Mouse (Mus musculus) testis, adult 2 months (tissue): ENCODE measurements at regions not wholly inside any gene's neighbourhood (a gene's known extent, or its start where the extent isn't known, plus 50 kb on each side); places are given as distances from the start of the nearest gene placed in this dataset.

Experiments used
- H3K27ac ChIP-seq: fragments of 200-500 bp; 2 replicates; pipeline ENCODE4 v1.5.1; 2012; ENCODE audit warnings: low read depth, low read length; ENCODE audit not compliant: control insufficient read depth, insufficient read depth
- H3K27me3 ChIP-seq: fragments of 200-500 bp; 2 replicates; pipeline ENCODE4 v1.6.1; 2012; ENCODE audit warnings: mild to moderate bottlenecking, low read length, moderate library complexity; ENCODE audit not compliant: control insufficient read depth, insufficient read depth
- H3K36me3 ChIP-seq: fragments of 200-500 bp; 2 replicates; pipeline ENCODE4 v1.6.1; 2012; ENCODE audit warnings: mild to moderate bottlenecking, low read length; ENCODE audit not compliant: control insufficient read depth, insufficient read depth
- H3K4me1 ChIP-seq: fragments of 200-500 bp; 2 replicates; pipeline ENCODE4 v1.6.1; 2012; ENCODE audit warnings: low read length; ENCODE audit not compliant: control insufficient read depth, insufficient read depth
- H3K4me3 ChIP-seq: fragments of 200-500 bp; 2 replicates; pipeline ENCODE4 v1.5.1; 2012; ENCODE audit warnings: low read depth, mild to moderate bottlenecking, low read length, moderate library complexity, mixed read lengths; ENCODE audit not compliant: control insufficient read depth
- CTCF ChIP-seq: fragments of 200-500 bp; IDR thresholded peaks from 2 replicates; pipeline ENCODE4 v1.5.1; 2012; ENCODE audit warnings: low read depth, mild to moderate bottlenecking, inconsistent platforms, low read length, moderate library complexity; ENCODE audit not compliant: control insufficient read depth, insufficient read depth, insufficient replicate concordance
- POLR2A ChIP-seq: fragments of 200-500 bp; IDR thresholded peaks from 2 replicates; pipeline ENCODE4 v1.6.1; 2012; ENCODE audit warnings: low read depth, mild to moderate bottlenecking, inconsistent platforms, low read length, moderate library complexity; ENCODE audit not compliant: control insufficient read depth

DNA sequence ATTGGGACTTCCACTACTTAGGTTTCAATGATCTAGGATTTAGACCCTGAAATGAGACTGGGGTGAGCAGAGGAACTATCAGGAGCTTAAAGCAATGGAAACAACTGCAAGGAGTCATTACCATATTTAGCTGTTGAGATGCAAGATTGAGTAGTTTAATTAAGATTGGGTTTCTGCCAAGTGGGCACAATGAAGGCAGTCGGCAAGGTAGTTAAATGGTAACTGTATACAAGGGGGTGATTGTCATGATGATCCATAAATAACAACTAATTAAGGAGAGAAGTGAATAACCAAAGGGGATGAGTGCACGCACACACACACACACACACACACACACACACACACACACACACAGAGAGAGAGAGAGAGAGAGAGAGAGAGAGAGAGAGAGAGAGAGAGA, 125.7 kb upstream of the Gk2 start:
- no peak overlapping the region for H3K27ac ChIP-seq
- TF ChIP-seq CTCF (no peak), POLR2A (no peak)
- H3K27me3 ChIP-seq = no peaks in the 10 kb centered on the region
- H3K4me3 ChIP-seq = no peak overlapping the region
- no peaks in the 10 kb centered on the region for H3K36me3 ChIP-seq
- H3K4me1 ChIP-seq = no peaks in the 10 kb centered on the region

DNA sequence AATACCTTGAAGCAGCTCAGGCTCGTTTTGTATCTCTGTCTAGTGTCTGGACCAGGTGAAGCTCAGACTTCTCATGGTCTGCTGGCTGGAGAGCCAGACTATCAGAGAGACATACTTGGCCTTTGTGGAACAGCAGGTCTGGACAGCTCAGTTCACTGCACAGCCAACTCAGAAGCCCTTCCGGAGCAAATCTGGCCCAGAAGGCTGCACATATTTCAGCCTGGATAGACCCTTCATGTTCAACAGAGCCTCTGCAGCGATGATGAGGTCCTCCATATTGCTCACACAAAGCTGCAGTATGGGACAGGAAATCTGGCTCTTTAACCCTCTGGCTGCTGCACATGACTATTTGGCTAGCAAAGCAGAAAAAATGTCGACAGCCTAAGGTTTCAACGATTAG, 108.7 kb upstream of the Gk2 start:
- TF ChIP-seq CTCF (no peak), POLR2A (no peak)
- H3K27ac ChIP-seq = no peak overlapping the region
- no peak overlapping the region for H3K4me3 ChIP-seq
- H3K4me1 ChIP-seq = no peaks in the 10 kb centered on the region
- H3K36me3 ChIP-seq = no peaks in the 10 kb centered on the region
- no peaks in the 10 kb centered on the region for H3K27me3 ChIP-seq

DNA sequence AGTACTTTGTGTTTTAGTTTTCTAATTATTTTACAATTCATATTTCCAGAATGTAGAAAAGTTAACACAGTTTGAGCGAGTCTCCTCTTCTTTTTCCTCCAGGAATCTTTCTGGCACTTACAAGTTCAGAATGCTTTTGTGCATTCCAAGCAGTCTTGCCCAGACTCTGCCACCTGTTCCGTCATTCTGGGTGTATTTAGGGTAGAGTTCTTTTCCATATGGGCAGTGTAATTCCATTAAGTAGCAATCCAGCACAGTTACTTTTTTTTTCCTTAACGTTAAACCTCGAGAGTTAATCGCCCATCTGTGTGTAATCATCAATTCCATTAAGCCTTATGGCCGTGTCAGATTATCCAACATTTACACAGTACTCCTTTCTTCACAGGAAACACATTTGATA, 106.9 kb upstream of the Gk2 start:
- Histone ChIP-seq H3K27ac (no peak overlapping the region), H3K36me3 (no peaks in the 10 kb centered on the region), H3K4me3 (no peak overlapping the region), H3K4me1 (no peaks in the 10 kb centered on the region), H3K27me3 (no peaks in the 10 kb centered on the region)
- TF ChIP-seq POLR2A (no peak), CTCF (no peak)

DNA sequence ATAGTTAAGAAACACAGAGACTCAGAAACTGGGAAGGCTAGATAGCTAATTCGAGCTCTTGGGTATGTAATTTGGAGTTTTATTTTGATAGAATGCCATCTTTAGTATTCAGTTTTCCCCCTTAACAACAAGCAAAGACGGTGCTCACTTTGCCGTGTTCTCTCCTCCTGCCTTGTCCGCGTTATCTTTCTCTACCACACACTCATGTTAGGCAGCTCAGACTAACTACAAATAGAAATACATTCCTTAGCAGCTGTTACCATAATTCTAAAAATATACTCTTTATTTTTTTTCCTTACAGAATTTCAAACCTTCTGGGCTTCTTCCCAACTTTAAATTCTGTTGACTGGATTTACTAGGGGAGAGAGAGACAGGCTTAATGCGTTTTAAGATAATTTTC, 97.5 kb upstream of the Gk2 start:
- no peak overlapping the region for H3K27ac ChIP-seq
- no peak overlapping the region for H3K4me3 ChIP-seq
- H3K36me3 ChIP-seq = no peaks in the 10 kb centered on the region
- no peaks in the 10 kb centered on the region for H3K27me3 ChIP-seq
- H3K4me1 ChIP-seq = no peaks in the 10 kb centered on the region
- TF ChIP-seq CTCF = no peak

DNA sequence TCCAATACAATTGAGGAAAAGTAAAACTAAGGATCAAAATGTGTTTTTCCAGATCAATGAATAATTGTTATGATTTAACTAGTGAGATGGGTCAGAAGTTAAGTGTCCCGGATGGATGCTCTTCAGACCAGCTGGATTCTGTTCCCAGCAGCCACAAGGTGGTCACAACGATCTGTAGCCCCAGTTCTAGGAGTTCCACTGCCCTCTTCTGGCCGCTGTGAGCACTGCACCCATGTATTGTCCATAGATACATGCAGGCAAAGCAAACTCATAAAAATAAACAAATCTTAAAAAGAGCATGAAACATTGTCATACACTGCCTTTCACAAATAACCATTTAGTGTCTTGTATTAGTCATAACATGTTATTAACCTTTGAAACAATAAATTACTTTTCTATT, 96.3 kb upstream of the Gk2 start:
- H3K27me3 ChIP-seq = no peaks in the 10 kb centered on the region
- no peaks in the 10 kb centered on the region for H3K36me3 ChIP-seq
- no peak overlapping the region for H3K4me3 ChIP-seq
- no peaks in the 10 kb centered on the region for H3K4me1 ChIP-seq
- TF ChIP-seq POLR2A (no peak), CTCF (peak; percentile 85)
- no peak overlapping the region for H3K27ac ChIP-seq

DNA sequence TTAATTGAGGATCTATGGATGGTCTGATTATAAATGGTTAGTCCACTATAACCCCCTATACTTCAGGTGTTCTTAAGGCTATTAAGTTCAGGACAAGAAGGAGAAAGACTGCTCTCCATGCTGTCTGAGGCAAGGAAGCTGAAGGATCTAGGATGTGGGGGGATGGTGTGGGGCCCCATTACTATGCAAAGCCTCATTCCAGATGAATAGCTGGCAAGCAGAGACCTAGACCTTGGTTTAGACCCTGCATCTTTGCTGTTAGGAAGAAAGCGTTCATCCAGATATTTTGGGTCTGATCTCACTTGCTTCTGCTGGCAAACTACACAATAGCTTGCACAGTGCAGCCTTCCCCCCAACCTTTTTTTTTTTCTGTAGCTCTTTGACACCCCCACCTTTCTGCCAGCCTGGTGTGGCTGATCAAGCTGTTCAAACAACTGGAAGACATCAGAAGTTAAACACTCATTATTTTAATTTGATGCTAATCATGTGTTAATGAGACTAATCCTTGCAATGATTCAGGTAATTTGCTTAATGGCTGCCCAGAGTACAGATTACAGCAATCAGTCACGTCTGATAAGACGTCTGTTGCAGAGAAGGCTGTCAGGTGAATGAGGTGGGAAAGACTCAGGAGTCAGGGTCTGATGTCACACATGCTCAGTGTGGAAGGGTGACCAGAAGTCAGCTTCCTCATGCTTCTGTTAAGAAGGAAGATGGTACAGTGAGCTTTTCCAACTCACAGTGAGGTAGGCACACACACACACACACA, 80.9 kb upstream of the Gk2 start:
- TF ChIP-seq POLR2A (no peak), CTCF (no peak)
- Histone ChIP-seq H3K36me3 (no peaks in the 10 kb centered on the region), H3K4me3 (no peak overlapping the region), H3K4me1 (no peaks in the 10 kb centered on the region), H3K27me3 (no peaks in the 10 kb centered on the region), H3K27ac (no peak overlapping the region)

DNA sequence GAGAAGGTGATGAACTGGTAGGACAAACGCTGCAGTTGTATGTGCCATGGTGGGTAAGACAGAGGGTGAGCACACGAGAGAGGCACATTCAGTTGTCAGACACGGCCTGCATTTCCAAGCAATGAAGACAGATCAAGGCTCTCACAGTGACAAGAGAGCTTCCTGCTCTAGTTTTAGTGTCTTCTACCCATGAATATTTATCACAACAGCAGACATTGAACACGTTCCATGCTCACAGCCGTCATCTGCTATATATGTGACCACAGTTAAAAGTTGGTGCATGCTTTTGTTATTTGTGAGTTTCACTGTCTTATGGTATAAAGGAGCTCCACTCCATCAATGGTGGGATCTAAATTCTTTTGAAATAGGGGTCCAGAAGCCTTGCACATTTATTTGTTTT, 76.9 kb upstream of the Gk2 start:
- H3K27ac ChIP-seq = no peak overlapping the region
- H3K27me3 ChIP-seq = no peaks in the 10 kb centered on the region
- H3K4me3 ChIP-seq = peak overlapping the region; percentile 30
- TF ChIP-seq CTCF (no peak), POLR2A (no peak)
- H3K4me1 ChIP-seq = no peaks in the 10 kb centered on the region
- H3K36me3 ChIP-seq = no peaks in the 10 kb centered on the region

DNA sequence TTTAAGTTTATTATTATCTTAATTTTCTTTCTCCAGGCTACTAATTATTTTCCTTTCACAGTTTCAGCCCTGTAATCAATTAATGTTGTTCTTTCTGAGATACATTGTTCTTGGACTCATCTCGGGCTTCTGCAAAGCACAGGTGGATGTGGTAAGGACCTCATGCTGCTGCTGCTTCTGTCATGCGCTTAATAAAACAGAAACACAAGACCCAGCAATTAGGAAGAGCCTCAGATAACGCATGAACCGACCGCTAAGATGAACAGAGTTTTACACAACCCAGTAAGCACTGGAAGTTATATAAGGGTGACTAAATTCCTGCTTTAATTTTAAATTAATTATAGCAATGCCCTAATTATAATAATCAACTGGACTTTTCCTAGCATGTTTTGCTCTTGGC, 70.7 kb upstream of the Gk2 start:
- TF ChIP-seq CTCF (no peak), POLR2A (no peak)
- no peaks in the 10 kb centered on the region for H3K27me3 ChIP-seq
- no peak overlapping the region for H3K27ac ChIP-seq
- no peak overlapping the region for H3K4me3 ChIP-seq
- no peaks in the 10 kb centered on the region for H3K4me1 ChIP-seq
- H3K36me3 ChIP-seq = no peaks in the 10 kb centered on the region
